Mouse (Mus musculus) lung, embryonic 15.5 days (tissue): Measurements from ENCODE around the gene Wipf1. TPM values are rescaled to one million over a fixed set of nuclear protein-coding genes. Genes with fewer than 3 reads are reported as not detected.

Experiments used
- ATAC-seq: fragments of 200-750 bp; cut with Nextera tagmentation; 2 replicates; pipeline ENCODE4 v1.8.0; 2017; ENCODE audit warnings: moderate number of reproducible peaks, borderline replicate concordance; ENCODE audit not compliant: low FRiP score, low TSS enrichment; ENCODE audit errors: extremely low read depth
- H3K27ac ChIP-seq: fragments of 300-500 bp; sonication (generic); 2 replicates; pipeline ENCODE4 v1.5.1; 2015; ENCODE audit warnings: moderate library complexity, mild to moderate bottlenecking, inconsistent platforms
- H3K27me3 ChIP-seq: fragments of 300-500 bp; sonication (generic); 2 replicates; pipeline ENCODE4 v1.6.1; 2015; ENCODE audit warnings: inconsistent platforms
- H3K36me3 ChIP-seq: fragments of 300-500 bp; sonication (generic); 2 replicates; pipeline ENCODE4 v1.6.1; 2015; ENCODE audit warnings: inconsistent platforms
- H3K4me1 ChIP-seq: fragments of 300-500 bp; sonication (generic); 2 replicates; pipeline ENCODE4 v1.6.1; 2015; ENCODE audit warnings: inconsistent platforms
- H3K4me2 ChIP-seq: fragments of 300-500 bp; sonication (generic); 2 replicates; pipeline ENCODE4 v1.6.1; 2015; ENCODE audit warnings: inconsistent platforms, mild to moderate bottlenecking, moderate library complexity
- H3K4me3 ChIP-seq: fragments of 300-500 bp; sonication (generic); 2 replicates; pipeline ENCODE4 v1.5.1; 2015; ENCODE audit warnings: mild to moderate bottlenecking, inconsistent platforms
- H3K9ac ChIP-seq: fragments of 300-500 bp; sonication (generic); 2 replicates; pipeline ENCODE4 v1.6.1; 2015; ENCODE audit warnings: inconsistent platforms
- H3K9me3 ChIP-seq: fragments of 300-500 bp; sonication (generic); 2 replicates; pipeline ENCODE4 v1.6.1; 2016; ENCODE audit warnings: inconsistent platforms
- WGBS: fragments of 180-500 bp; shearing (Covaris S2); methylation state at CpG from one replicate; pipeline ENCODE4 v1.1.7; 2015; 5-methylcytosine and 5-hydroxymethylcytosine counted together
- polyA plus RNA-seq: library from polyadenylated mRNA; unstranded; fragments of >200 nt; fragmentation: Nextera tagmentation; extraction: Ambion mirVana; gene quantifications from 2 replicates; pipeline ENCODE4 v1.2.1, GENCODE M21; 2015

The Wipf1 gene
- polyA plus RNA-seq, 1 experiment from 2014 or later, result 10.2 TPM

DNA sequence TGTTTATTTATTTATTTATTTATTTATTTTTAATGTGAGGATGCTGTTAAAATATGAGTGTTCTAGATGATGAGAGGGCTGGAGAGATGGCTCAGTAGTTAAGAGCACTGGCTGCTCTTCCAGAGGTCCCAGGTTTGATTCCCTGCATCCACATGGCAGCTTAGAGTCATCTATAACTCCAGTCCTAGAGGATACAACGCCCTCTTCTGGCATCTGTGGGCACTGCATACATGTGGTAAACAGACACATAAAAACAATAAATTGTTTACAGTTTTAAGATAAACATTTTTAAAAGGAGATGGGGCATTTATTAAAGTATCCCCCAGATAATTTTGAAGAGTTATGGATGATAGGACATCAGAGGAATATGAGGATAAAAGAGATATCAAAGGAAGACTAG lies 10.2 kb upstream of the Wipf1 start:
- H3K9me3 ChIP-seq, result no peaks in the 10 kb centered on the region
- peaks cover 8% of the 10 kb centered on the region for H3K4me1 ChIP-seq
- no peak overlapping the region for H3K4me2 ChIP-seq
- 16% methylated on average over 1 of the region's 1 CpGs for WGBS
- no peak overlapping the region for H3K27ac ChIP-seq
- no peak overlapping the region for H3K4me3 ChIP-seq
- no peak overlapping the region for H3K9ac ChIP-seq
- H3K36me3 ChIP-seq, result no peaks in the 10 kb centered on the region
- H3K27me3 ChIP-seq, result no peaks in the 10 kb centered on the region
- no peak for ATAC-seq

DNA sequence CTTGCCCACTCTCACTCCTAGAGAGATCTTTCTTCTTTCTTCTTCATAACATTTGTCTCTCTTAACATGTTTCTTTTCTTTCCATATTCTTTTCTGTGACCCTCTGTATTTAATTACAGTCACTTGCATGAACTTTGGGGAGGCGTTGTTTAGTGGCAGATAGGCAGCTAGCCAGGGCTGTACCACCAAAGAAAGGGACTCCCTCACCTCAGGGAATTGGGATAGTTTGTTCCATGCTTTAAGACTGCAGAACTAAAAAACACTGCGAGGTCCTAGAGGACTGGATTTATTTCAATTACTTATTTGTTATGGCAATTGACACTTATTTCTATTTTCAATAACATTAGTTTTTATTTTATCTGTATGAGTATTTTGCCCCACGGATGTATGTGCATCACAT lies 9.6 kb upstream of the Wipf1 start:
- H3K9me3 ChIP-seq, result no peaks in the 10 kb centered on the region
- H3K27me3 ChIP-seq, result no peaks in the 10 kb centered on the region
- ATAC-seq, result no peak
- no peak overlapping the region for H3K4me3 ChIP-seq
- H3K27ac ChIP-seq, result no peak overlapping the region
- H3K4me1 ChIP-seq, result peaks cover 8% of the 10 kb centered on the region
- WGBS, result 79% methylated on average over 3 of the region's 3 CpGs
- H3K9ac ChIP-seq, result no peak overlapping the region
- no peaks in the 10 kb centered on the region for H3K36me3 ChIP-seq
- no peak overlapping the region for H3K4me2 ChIP-seq

- Histone ChIP-seq H3K4me2 (no peak overlapping the region), H3K9ac (no peak overlapping the region), H3K36me3 (no peaks in the 10 kb centered on the region), H3K27ac (no peak overlapping the region), H3K4me1 (peaks cover 8% of the 10 kb centered on the region), H3K27me3 (no peaks in the 10 kb centered on the region), H3K4me3 (no peak overlapping the region), H3K9me3 (no peaks in the 10 kb centered on the region)
- 52% methylated on average over 13 of the region's 13 CpGs for WGBS
- no peak for ATAC-seq
These were observed 9.1 kb upstream of the Wipf1 start for GRCm38 (mm10) chr2:73538590-73538989.

DNA sequence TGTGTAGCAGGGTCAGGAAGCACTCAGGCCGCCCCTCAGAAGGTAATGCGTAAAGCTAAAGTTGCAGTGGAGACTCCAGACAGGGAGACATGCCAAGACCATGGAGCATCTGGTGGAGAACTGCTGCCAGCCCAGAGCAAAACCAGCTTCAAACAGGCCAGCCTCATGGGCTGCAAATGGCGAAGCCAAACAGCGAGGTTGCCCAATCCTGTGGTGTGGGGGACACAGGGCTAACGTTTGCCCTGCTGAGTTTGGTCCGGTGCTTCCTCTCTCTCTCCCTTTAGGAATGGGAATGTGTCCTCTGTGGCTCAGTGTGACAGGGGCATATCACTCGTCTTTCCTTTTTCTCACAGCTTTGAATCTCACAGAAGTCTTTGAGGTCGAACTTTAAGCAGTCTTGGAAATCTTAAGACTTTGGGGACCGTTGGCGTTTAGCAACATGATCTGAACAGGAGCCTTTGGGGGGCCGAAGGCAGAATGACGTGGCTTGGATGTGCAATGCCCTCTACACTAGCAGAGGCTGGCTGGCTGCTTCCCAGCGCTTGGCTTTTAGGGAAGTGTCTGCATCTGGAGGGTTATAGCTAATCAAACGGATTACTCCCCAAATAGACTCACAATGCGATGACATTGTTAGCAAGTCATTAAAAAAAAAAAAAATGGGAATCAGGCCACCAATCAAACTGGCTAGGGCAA lies 6.7 kb upstream of the Wipf1 start:
- no peaks in the 10 kb centered on the region for H3K9me3 ChIP-seq
- no peak overlapping the region for H3K9ac ChIP-seq
- peaks cover 8% of the 10 kb centered on the region for H3K4me1 ChIP-seq
- ATAC-seq, result no peak
- no peaks in the 10 kb centered on the region for H3K27me3 ChIP-seq
- 73% methylated on average over 15 of the region's 15 CpGs for WGBS
- H3K36me3 ChIP-seq, result no peaks in the 10 kb centered on the region
- no peak overlapping the region for H3K4me3 ChIP-seq
- H3K27ac ChIP-seq, result no peak overlapping the region
- no peak overlapping the region for H3K4me2 ChIP-seq

GRCm38 (mm10) chr2:73534720-73535119 lies 5.2 kb upstream of the Wipf1 start:
- no peak overlapping the region for H3K4me3 ChIP-seq
- H3K27ac ChIP-seq, result no peak overlapping the region
- H3K4me2 ChIP-seq, result no peak overlapping the region
- ATAC-seq, result no peak
- H3K9me3 ChIP-seq, result no peaks in the 10 kb centered on the region
- no peak overlapping the region for H3K9ac ChIP-seq
- H3K36me3 ChIP-seq, result no peaks in the 10 kb centered on the region
- H3K27me3 ChIP-seq, result no peaks in the 10 kb centered on the region
- H3K4me1 ChIP-seq, result peaks cover 6% of the 10 kb centered on the region
- WGBS, result 82% methylated on average over 10 of the region's 10 CpGs

- H3K4me1 ChIP-seq, result peaks cover 15% of the 10 kb centered on the region
- WGBS, result 57% methylated on average over 5 of the region's 5 CpGs
These were observed 953 bp upstream of the Wipf1 start for GRCm38 (mm10) chr2:73530487-73530886.

GRCm38 (mm10) chr2:73528516-73529355 lies 798 bp downstream of the Wipf1 start:
- WGBS, result 2% methylated on average over 53 of the region's 59 CpGs
- Histone ChIP-seq H3K36me3 (no peaks in the 10 kb centered on the region), H3K9me3 (no peaks in the 10 kb centered on the region), H3K4me3 (peak overlapping the region; percentile 85), H3K27ac (peak overlapping the region; percentile 85), H3K27me3 (no peaks in the 10 kb centered on the region), H3K4me1 (peaks cover 15% of the 10 kb centered on the region), H3K4me2 (peak overlapping the region; percentile 80), H3K9ac (peak overlapping the region; percentile 90)
- peak; percentile 28 for ATAC-seq

More at GRCm38 (mm10) chr2:73530487-73530886, 953 bp upstream of the Wipf1 start:
- Histone ChIP-seq H3K36me3 (no peaks in the 10 kb centered on the region), H3K9me3 (no peaks in the 10 kb centered on the region), H3K4me3 (no peak overlapping the region), H3K4me2 (no peak overlapping the region), H3K27ac (no peak overlapping the region), H3K27me3 (no peaks in the 10 kb centered on the region), H3K9ac (no peak overlapping the region)
- no peak for ATAC-seq

DNA sequence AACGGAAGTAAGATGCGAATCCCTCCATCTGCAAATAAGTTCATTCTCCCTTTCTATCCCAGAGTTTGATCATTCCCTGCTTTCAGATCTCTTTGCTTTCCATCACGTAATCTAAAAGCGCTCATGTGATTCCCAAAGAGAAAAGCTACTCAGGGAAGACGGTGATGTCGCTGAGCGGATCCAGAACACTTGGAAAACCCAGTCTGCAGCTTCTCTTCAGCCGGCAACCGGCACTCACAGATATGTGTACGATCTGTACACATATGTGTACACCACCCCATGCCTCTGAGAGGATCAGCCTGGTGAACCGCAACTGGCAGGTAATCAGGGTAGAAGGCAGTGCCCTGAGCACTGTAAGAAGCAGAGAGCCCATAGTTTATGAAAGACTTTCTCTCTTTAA lies 1.6 kb downstream of the Wipf1 start:
- no peak for ATAC-seq
- WGBS, result 67% methylated on average over 11 of the region's 11 CpGs
- no peaks in the 10 kb centered on the region for H3K27me3 ChIP-seq
- H3K27ac ChIP-seq, result no peak overlapping the region
- peak overlapping the region; percentile 80 for H3K4me2 ChIP-seq
- no peak overlapping the region for H3K9ac ChIP-seq
- peak overlapping the region; percentile 85 for H3K4me3 ChIP-seq
- peaks cover 22% of the 10 kb centered on the region for H3K4me1 ChIP-seq
- H3K36me3 ChIP-seq, result no peaks in the 10 kb centered on the region
- H3K9me3 ChIP-seq, result no peaks in the 10 kb centered on the region

GRCm38 (mm10) chr2:73526691-73527090 lies 2.8 kb downstream of the Wipf1 start:
- 56% methylated on average over 9 of the region's 9 CpGs for WGBS
- no peaks in the 10 kb centered on the region for H3K27me3 ChIP-seq
- 0 out of 2 replicates have a peak overlapping the region, but pooled peaks have one; percentile 29 for H3K27ac ChIP-seq
- no peak overlapping the region for H3K9ac ChIP-seq
- H3K36me3 ChIP-seq, result no peaks in the 10 kb centered on the region
- no peak overlapping the region for H3K4me3 ChIP-seq
- ATAC-seq, result no peak
- H3K4me1 ChIP-seq, result peaks cover 34% of the 10 kb centered on the region
- H3K9me3 ChIP-seq, result no peaks in the 10 kb centered on the region
- H3K4me2 ChIP-seq, result peak overlapping the region; percentile 28; the same call in 1 of the 2 replicates

DNA sequence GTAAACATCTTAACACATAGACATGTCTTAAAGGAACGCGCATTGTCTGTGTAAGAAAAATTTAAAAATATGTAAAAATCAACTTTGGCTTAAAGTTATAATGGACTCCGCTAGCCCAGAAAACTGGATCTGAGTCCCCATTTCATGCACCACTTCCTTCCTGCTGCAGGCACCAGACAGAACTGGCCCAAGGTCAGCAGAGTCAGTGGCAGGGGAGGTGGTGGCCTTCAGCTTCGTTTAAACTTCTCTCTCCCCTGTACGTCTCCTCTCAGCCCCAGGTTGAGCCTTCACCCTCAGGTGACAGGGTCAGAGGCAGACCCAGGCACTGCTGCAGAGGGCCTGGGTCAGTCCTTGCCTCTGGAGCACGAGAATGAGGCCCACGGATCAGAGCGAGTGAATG lies 6.6 kb downstream of the Wipf1 start:
- Histone ChIP-seq H3K27ac (peak overlapping the region; percentile 27; the same call in 1 of the 2 replicates), H3K9ac (no peak overlapping the region)

DNA sequence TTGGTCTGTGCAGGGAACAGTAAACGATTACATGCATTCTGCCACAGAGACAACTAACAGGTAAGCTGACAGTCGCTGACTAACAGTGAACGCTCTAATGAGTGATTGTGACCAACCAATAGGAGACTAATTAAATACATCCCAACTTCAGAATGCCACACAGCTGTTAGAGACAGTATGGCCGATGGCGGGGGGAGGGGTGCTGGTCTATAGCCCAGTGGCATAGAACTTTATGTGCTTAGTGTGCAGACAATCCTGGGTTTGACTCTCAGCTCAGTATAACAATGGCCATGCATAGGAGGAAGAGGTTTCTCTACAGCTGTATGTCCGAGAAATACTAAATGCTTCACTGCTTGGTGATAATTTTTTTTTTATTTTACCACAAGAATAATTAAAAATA lies 7.2 kb downstream of the Wipf1 start:
- no peaks in the 10 kb centered on the region for H3K27me3 ChIP-seq
- 65% methylated on average over 6 of the region's 6 CpGs for WGBS
- no peak overlapping the region for H3K27ac ChIP-seq
- ATAC-seq, result no peak
- H3K4me1 ChIP-seq, result peaks cover 25% of the 10 kb centered on the region
- H3K9ac ChIP-seq, result no peak overlapping the region
- no peak overlapping the region for H3K4me2 ChIP-seq
- no peak overlapping the region for H3K4me3 ChIP-seq
- no peaks in the 10 kb centered on the region for H3K36me3 ChIP-seq
- H3K9me3 ChIP-seq, result no peaks in the 10 kb centered on the region

More for the DNA sequence above, 6.6 kb downstream of the Wipf1 start:
- Histone ChIP-seq H3K9me3 (no peaks in the 10 kb centered on the region), H3K4me1 (peaks cover 28% of the 10 kb centered on the region), H3K27me3 (no peaks in the 10 kb centered on the region), H3K4me3 (no peak overlapping the region), H3K36me3 (no peaks in the 10 kb centered on the region), H3K4me2 (0 out of 2 replicates have a peak overlapping the region, but pooled peaks have one; percentile 16)
- WGBS, result 53% methylated on average over 8 of the region's 8 CpGs
- ATAC-seq, result no peak

DNA sequence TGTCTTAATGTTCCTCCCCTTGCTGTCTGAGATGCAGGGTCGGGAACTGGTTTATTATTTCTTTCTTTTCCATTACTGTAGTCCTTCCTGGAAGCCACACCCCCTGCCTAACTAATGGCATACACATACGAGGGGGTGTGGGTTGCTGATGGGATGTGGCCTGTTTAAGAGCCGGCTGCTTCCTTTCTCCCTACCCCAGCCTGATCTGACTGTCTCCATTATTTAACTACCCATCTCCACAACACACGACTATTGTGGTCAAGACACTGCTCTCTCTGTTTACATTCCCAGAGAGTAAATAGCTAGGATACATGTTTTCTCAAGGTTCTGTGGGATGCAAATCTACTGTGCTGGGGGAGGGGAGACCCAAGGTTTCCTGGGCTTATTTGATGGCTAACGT lies 7.8 kb downstream of the Wipf1 start:
- H3K4me2 ChIP-seq, result no peak overlapping the region
- no peak overlapping the region for H3K9ac ChIP-seq
- peaks cover 22% of the 10 kb centered on the region for H3K4me1 ChIP-seq
- ATAC-seq, result no peak; the same call in 1 of the 2 replicates
- no peak overlapping the region for H3K27ac ChIP-seq
- no peaks in the 10 kb centered on the region for H3K9me3 ChIP-seq
- WGBS, result 24% methylated on average over 5 of the region's 5 CpGs
- no peak overlapping the region for H3K4me3 ChIP-seq
- H3K27me3 ChIP-seq, result no peaks in the 10 kb centered on the region
- no peaks in the 10 kb centered on the region for H3K36me3 ChIP-seq
